Mouse (Mus musculus): ENCODE measurements at regions not wholly inside any gene's neighbourhood (a gene's known extent, or its start where the extent isn't known, plus 50 kb on each side); places are given as distances from the start of the nearest gene placed in this dataset.
"Not testable (repeated sequence)": the region's sequence is repeated elsewhere in the genome, so short reads cannot be mapped to it uniquely, and the experiment has no call there.

DNA sequence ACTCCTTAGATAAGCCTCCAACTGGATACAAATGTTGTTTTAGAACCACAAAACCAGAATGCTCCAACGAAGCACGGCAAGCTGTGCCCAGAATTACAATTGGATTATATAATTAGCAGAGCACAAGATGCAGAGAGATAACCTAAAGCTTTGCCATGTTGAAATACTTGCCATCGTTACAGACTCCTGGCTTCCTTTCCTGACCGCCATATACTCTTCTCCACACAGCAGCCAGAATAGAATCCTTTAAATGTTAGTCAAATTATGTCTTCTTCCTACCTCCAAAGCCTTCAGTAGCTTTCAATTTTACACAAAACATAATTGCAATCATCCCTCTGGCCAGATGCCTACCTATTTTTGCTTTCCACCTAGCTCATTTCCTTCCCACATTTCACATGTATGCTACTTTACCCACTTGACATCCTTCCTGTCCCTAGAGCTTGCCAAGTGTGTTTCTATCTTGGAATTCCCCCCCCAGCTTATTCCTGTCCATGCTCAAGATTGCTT, 52.8 kb upstream of the G2e3 start:
- no peak for DNase-seq (ENCODE audit: low spot score)

DNA sequence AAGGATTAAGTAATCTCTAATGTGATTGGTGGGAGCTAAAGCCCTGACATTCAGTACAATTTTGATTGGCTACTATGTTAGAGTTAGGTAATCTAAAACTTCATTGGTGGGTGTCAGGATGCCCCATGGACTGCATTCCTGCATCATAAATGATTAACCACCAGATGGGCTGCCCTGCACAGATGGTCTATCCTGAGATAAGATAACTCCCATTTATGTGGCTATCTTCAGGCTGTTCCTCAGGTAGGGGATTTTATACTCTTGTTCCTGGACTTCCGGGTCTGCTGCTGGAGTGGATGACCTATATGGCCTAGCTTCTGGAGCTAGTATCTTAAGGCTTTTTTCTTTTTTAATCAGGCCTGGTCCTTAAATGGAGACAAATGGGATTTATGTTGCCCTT, 69.5 kb upstream of the G2e3 start:
- no peak for DNase-seq (ENCODE audit: low spot score)

DNA sequence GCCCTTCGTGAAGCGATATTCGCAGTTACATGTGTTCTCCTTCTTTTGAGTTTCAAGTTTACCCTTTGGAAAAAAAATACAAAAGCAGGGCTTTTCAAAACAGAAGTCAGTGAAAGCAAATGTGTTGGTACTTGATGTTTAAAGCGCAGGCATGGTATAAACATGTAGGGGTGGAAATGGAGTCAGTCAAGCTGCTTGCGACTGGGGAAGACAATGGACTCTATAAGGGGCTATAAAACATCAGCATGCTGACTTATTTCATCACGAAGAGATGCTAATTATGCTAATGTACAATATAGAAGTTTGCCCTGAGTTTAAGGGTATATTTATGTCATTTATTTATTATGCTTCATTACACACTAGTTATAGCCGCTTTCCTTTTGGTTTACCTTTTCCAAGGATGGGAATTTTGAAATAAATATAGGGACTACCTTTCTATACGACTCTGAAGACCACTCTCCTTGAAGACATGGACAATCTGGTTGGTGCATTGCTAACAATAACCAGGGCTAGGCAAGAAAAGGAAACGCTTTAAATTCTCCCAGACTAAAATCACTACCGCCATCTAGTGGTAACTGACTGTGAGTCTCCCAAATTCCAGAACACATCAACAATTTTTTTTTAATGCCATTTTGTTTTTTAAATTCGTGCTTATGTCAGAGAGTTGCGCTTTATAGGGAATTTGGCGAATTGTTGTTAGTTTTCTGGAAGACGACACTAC, 71.9 kb upstream of the G2e3 start:
- no peak for DNase-seq (ENCODE audit: low spot score)

DNA sequence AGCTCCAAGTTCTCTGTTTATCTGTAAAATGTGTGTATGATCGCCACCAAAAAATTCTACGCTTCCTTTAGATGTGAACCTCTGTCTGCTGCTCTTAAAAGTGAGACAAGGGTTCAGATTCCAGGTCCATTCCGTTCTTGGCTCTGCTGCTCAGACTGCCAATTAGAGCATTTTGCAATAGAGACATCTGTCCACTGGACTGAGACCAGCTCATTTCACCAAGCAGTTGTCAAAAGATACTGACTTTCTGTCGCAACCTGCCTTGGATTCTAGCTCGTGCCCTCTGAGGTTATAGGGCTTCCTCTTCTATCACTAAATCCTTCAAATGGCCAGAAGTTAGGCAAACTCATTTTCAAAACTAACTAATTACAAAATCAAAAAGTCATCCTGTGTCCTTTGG, 74.4 kb upstream of the G2e3 start:
- DNase-seq (ENCODE audit: low spot score): no peak

DNA sequence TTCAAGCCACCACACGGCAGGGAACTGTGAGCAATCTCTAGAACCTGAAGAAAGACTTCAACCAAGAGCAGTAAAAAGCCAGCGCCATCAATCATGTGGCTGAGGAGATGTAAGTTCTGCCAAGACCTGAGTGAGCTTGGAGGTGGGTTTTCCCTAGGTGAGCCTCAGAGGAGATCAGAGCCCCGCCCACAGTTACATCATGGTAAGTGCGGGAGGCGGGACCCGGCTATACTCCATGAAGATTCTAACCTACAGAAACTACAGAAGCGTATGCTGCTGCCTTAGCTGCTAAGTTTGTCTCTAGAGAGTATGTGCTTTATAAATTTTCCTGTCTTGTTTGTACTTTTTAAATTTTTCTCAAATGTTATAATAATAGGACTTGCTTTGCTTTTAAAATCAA, 105.0 kb upstream of the G2e3 start:
- no peak for DNase-seq (ENCODE audit: low spot score)

DNA sequence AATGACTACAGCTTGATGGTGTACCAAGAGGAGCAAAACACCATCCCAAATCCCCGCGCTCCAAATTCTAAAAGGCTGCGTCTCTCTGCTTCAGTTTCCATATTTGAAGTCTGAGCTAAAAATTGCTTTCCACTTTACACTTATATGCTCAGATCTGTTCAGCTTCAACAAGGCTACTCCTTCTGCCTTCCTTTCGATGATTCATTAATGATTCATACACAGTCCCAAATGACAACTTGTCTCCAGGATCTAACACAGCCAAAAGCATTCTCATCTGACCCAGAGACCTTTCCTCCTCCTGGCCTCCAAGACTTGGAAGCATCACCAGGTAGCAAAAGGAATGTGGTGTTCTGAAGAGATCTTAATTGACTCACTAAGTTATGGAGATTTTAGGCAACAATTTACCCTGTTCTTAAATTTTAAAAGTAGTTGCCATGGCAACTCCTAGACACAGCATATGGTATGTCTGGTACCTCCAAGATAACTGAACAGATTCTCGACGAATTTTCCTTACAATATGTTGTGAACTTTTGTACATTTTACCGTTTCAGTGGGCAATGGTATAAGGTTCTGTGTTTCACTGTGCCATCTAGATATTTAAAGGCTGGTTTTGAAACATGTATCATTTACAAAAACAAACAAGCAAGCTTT, 106.6 kb upstream of the G2e3 start:
- no peak for DNase-seq (ENCODE audit: low spot score)

DNA sequence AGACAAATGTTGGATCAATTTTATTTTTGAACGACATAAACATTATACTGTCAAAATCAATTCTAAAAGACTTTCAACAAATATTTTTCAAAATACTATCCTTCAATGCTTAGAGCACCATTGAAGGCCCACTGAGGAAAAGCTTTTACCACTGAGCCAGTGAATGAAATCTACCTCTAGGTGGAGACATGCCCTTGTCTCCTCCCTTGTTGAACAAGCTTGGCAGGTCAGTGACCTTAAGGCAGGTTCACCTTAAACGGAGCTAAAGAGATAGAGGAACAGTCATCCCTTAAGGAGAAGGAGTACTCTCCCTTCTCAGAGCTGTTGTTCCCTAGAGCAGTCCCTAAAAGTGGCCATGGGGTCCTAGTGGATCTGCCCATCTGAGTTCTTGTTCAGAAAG, 136.2 kb upstream of the G2e3 start:
- DNase-seq (ENCODE audit: low spot score): no peak

DNA sequence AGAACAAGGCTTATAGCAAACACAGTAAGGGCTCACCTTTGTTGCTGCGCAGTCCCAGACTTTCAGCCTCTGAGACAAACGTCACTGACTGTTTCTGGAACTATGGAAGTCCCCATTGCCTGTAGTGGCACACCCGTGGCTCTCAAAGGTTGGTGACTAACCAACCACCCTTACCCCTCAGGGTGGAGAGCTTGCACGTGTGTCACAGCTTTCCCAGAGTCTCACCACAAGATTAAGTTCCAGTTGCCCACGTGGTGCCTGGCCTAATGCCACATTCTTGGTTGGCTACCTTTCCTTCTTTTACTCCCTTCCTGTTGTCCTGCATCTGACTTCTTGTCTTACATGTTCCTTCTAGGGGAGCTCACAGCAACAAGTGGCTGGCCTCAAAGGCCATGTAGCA, 151.6 kb upstream of the G2e3 start:
- DNase-seq (ENCODE audit: low spot score): no peak

DNA sequence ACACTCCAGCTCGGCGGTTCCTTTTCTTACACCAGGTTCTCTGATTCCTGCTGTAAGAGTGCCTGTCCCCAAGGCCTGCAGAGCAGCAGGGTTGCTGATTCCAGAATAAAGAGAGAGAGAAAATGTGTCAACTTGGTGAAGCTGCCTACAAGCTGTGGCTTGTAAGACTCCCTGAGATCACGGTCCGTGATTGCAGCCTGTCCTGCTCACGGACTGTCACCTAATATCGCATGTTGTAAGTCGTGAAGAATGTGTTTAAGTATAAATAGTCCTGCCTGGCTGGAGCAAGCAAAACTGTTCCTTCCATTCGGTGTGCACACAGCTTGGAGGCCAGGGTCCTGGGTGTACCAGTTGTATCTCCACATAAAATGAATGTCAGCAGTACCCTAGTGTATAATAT, 152.7 kb upstream of the G2e3 start:
- DNase-seq (ENCODE audit: low spot score): no peak

DNA sequence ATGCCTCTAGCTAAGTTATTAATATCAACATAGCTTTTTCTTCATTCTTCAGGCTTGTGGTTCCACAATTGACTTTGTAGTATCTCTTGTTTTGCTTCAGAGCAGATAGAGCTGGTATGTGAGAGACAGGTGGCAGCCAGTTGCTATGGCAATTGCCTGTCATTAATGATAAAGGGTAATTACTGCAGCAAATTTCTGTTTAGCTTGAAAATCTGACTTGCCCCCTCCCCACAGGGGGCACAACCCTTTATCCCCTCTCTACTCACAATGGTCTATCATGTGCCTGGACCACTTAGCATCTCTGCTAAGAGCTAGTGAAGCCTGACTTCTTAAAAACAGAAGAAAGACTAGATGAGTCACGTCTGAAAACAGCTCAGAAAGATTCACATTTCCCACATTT, 157.1 kb upstream of the G2e3 start:
- DNase-seq (ENCODE audit: low spot score): no peak

DNA sequence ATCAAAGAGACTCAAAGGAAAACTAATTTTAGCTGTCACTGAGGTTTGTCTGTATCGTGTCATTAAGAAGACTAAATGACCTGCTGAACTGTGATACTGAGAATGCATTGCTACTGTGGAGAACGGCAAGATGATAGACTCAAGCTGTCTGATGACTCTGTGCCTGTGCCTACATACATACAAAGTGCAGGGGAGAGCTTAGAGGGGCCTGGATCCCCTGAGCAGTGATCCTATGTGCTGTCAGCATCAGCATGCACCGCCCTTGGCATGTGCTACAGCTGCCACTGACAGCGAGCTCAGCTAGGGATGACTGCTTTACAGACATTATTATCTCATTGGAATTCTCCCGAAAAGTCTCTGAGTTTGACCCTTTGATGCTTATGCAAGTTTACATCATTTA, 157.7 kb upstream of the G2e3 start:
- no peak for DNase-seq (ENCODE audit: low spot score)

DNA sequence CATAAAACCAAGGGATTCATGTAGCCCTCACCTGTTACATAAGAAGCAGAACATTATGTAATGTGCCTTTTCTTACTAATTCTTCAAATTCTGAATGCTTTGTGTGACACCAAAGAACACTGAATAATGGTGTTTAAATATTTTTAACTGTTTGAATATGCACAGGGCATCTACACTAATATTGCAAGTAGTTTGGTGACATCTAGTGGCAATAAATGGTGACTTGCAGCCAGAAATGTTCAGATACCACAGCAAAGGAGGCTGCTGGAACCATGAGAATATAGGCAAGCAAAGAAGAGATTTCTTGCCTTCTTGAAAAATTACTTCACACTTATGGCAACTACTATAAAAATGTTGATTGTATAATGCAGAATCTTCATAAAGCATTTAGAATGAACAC, 159.6 kb upstream of the G2e3 start:
- DNase-seq (ENCODE audit: low spot score): no peak

DNA sequence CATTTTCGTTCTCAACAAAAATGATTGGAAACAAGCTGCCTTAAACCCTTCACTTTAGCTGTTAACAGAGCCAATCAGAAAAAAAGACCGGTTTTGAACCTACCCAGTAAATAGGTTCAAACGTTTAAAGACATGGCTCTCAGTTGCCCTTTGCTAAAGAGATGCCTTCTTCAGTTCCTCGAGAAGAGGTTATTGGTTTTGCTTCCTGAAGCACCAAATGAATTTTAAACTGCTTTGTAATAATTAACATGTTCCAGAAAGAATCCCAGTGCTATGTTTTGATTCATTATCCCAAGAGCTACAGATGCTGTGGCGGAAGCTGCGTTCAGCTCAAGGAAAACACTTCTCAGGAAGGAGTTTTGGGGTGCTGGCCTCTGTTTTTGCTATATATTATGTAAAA, 160.1 kb upstream of the G2e3 start:
- DNase-seq (ENCODE audit: low spot score): no peak

DNA sequence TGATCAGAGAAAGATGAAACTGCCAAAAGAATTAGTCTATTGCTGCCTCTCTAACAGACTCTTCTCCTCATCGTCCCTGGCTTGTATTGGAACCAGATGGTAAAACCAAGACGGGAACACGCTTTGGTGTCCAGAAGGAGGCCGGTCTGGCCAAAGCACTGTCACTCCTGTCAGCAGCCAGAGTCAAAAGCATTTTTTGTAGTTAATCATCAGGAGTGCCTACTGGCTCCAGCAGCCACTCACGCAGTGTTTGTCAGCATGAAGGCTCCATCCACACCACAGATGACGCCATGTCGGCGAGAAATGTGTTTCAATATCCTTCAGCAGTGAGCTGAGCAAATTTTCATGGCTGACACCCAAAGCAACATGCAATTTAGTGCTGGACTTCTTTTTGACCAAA, 162.1 kb upstream of the G2e3 start:
- DNase-seq (ENCODE audit: low spot score): no peak

DNA sequence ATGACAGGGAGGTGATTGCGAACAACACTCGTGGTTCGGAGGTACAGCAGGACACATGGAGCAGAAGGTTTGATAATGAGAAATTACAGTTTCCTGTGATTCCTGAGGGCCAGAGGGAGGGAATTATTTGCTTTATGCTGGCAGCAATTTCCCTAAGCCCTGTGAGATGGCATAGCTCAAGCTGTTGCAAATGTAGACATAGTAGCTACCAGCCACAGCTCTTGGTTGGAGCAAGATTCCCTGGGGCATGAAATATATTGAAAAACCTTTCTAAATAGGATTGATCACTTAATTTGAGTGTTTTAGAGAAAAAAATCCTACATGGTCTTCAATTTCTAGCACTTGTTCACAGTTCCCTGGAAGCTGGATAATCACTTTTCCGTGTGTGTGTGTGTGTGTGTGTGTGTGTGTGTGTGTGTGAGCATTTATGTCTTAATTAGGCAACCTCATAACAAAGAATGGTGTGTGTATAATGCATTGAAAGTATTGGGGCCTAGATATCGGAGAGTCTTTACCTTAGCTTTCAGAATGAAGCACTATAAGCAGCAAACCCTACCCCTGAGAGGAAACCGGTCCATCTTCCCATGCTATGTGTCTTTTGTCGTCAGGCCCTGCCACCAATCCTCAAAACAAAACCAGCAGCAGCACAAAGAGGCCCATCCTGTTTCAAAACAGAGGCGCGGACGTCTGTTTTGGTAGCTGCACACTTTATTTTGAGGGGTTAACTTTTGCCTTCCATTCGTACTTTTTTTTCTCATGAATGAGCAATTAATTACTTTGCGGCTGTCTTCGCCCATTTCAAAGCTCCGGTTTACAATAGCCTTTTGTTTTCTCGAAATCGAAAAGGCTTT, 172.7 kb upstream of the G2e3 start:
- DNase-seq (ENCODE audit: low spot score): no peak

DNA sequence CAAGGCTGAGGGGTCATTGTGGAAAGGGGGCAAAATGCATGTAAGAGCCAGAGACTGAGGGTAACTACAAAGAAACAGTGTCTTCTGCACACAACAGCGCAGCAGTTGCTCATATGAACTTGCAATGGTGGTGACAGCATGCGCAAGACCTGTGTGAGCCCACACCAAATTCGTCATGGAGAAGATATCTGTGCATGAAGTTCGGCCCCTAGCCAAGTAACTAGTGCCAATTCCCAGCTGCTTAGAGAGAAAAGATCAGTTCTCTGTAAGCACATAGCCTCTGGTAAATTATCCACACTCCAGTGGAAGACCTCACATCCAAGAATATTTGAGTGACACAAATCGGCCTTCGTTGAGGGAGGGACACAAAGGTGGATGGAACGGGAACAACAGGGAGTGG, 182.7 kb upstream of the G2e3 start:
- no peak for DNase-seq (ENCODE audit: low spot score)

DNA sequence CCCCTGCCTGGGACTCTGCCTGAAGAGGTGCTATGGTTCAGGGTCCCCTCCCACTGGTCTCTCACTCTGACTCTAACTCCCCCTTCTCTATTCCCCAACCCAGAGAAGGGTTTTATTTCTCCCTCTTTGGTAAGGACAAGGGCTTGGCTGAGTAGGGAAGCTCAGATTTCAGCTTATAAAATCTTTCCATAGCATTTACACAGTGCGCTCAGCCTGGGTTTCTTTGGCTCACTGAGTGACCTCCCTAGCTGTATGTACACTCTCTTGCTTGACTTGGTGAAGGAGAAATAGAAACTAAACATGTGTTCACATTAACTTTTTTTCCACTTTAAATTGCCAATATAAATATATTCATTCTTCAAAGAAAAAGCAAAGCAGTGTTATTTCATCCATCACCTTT, 186.9 kb upstream of the G2e3 start:
- no peak for DNase-seq (ENCODE audit: low spot score)

DNA sequence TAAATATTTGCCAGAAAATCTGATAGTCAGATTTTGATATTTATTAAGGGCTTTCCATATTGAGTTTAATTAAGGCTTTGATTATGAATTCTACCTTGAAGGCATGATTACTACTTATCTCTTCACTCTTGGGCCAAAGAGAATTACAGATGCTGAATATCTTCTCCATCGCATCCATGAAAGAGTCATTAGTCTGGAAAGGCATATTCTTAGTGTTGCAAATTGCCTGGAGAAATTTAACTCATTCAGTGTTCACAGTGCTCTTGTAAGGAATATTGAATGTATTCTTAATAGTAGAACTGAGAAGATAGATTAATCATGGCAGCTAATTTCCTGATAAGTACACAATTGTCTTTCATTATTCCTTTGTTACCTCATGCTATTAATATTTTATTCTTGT, 187.7 kb upstream of the G2e3 start:
- DNase-seq (ENCODE audit: low spot score): no peak

DNA sequence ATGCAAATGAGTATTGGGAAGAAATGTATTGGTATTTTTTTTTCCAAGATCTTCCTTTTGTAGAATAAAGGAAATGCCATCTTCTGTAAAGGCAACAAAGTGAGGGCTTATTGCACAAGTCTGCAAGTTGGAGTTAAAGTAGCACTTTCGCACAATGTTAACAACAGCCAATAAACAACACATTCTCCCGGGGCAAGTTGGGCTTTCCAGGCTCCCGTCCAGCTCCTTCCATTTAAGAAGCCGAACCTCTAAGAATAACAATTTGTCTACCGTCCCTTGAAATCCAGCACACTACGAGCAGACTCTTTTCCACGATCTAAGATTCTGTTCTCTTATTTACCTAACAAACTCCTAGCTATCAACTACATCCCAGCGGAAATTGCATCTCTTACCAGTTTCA, 199.9 kb upstream of the G2e3 start:
- DNase-seq (ENCODE audit: low spot score): no peak

DNA sequence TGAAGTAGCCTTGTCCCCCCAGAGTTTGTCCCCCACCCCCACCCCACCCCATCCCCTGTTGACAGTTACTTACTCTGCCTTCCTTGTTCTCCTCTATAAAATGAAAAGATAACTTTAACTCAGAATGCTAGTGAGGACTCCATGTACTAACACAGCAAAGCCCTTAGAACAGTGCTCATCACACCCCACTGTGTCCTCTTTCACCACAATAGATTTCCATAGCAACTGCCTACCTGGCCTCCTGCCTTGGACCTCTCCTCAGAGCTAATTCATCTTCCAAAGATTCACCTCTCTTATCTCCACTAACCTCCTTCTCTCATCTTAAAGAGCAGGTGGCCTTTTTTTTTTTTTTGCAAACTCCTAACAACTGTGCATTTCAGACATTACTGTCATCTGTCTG, 204.0 kb upstream of the G2e3 start:
- DNase-seq (ENCODE audit: low spot score): no peak

DNA sequence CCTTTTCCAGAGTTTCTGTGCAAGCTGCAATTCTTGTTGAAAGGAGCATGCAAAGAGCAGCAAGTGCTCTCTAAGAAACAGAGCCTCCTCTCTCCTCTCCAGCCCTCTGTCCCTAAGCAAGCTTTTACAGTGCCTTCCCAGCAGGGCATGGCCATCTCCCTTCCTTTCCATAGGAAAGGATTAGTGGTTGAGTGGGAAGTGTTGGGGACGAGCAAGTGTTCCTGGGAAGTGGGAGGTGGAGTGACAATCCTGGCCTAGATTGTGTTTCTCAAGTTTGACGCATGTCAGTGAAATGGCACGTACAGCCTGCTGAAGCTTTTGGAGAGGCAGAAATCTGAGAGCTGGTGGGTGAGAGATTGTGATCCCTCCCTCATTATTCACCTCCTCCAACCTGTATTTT, 204.7 kb upstream of the G2e3 start:
- DNase-seq (ENCODE audit: low spot score): no peak

DNA sequence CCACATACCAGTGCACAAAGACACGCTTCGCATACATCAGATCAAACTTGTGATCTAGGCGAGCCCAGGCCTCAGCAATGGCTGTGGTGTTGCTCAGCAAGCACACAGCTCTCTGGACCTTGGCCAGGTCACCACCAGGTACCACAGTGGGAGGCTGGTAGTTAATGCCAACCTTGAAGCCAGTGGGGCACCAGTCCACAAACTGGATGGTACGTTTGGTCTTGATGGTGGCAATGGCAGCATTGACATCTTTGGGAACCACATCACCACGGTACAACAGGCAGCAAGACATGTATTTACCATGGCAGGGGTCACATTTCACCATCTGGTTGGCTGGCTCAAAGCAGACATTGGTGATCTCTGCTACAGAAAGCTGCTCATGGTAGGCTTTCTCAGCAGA, 214.2 kb upstream of the G2e3 start:
- DNase-seq (ENCODE audit: low spot score): not testable (repeated sequence)

DNA sequence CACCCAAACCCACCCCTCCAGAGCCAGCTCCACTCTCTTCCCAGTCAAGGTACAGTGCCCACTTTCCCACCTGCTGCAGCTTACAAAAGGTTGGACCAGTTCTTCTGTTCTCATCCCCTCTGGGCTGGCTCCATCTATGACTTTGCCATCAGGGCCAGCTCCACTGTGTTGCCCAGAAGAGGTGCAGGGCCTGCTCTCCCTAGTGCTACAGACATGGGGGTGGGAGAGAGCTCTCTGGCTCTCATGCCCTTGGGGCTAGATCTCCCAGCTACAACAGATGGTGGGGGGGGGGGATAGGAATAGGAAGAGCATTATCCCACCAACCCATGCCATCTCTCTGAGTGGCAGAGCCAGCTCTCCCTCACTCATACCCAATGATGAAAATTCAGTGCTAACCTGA, 219.6 kb upstream of the G2e3 start:
- DNase-seq (ENCODE audit: low spot score): no peak

Data from testis, postnatal 14 days (tissue).